Mouse (Mus musculus) colon, adult 2 months (tissue): ENCODE data around the gene Chst7. TPM values are rescaled to one million over a fixed set of nuclear protein-coding genes. Genes with fewer than 3 reads are reported as not detected.

Experiments
- polyA plus RNA-seq: library from polyadenylated mRNA; depleted of rRNA; stranded (reverse); fragments of >200 nt; gene quantifications from 2 replicates; pipeline ENCODE4 v1.2.3, GENCODE M21; 2012; rRNA removed

Gene Chst7
- 3.1 and 3.4 TPM in 2 replicates for polyA plus RNA-seq

DNA sequence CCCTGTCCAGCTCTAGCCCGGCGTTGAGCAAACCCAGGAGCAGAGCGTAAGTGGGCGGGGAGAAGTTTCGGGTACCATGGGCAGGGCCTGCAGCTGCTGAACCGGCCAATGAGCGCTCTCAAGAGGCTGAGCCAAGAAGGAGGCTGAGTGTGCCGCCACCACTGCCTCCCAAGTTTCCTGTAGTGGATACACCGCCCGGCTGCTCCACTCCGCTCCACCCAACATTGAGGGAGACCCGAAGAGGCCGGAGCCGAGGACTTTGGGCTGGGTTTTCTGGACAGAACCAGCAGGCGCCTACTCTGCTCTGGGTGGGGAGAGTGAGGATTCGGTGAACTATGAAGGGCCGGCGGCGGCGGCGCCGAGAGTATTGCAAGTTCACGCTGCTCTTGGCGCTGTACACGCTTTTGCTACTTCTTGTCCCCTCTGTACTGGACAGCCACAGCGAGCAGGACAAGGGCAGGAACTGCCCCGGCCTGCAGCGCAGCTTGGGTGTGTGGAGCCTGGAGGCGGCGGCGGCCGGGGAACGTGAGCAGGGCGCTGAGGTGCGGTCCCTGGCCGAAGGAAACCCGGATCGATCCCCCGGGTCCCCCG lies at the start of gene Chst7:
Gene Chst7, plus strand, starts transcription at position 180 of the 591 bp plus-strand sequence.

Other genes starting within 250 kb of the Chst7 start
- gene Slc9a7, start 232.2 kb downstream of the Chst7 start, polyA plus RNA-seq, result 1.0 and 1.3 TPM in 2 replicates